Mouse (Mus musculus) embryonic facial prominence, embryonic 12.5 days (tissue): ENCODE measurements around the gene Cmip. TPM values are rescaled to one million over a fixed set of nuclear protein-coding genes. Genes with fewer than 3 reads are reported as not detected.

ENCODE experiments used
- ATAC-seq: fragments of 200-750 bp; cut with Nextera tagmentation; 2 replicates; pipeline ENCODE4 v1.8.0; 2017; ENCODE audit not compliant: insufficient number of reproducible peaks, insufficient read depth, low FRiP score, low TSS enrichment
- H3K27ac ChIP-seq: fragments of 300-500 bp; sonication (generic); 2 replicates; pipeline ENCODE4 v1.5.1; 2016; ENCODE audit warnings: mild to moderate bottlenecking
- H3K27me3 ChIP-seq: fragments of 300-500 bp; sonication (generic); 2 replicates; pipeline ENCODE4 v1.6.1; 2016; ENCODE audit warnings: mild to moderate bottlenecking, moderate library complexity
- H3K36me3 ChIP-seq: fragments of 300-500 bp; sonication (generic); 2 replicates; pipeline ENCODE4 v1.6.1; 2016; ENCODE audit warnings: mild to moderate bottlenecking
- H3K4me1 ChIP-seq: fragments of 300-500 bp; sonication (generic); 2 replicates; pipeline ENCODE4 v1.6.1; 2016
- H3K4me2 ChIP-seq: fragments of 300-500 bp; sonication (generic); replicated peaks from 2 replicates; pipeline ENCODE4 v1.6.1; 2016; ENCODE audit warnings: mild to moderate bottlenecking, moderate library complexity
- H3K4me3 ChIP-seq: fragments of 300-500 bp; sonication (generic); 2 replicates; pipeline ENCODE4 v1.5.1; 2016; ENCODE audit warnings: mild to moderate bottlenecking
- H3K9ac ChIP-seq: fragments of 300-500 bp; sonication (generic); 2 replicates; pipeline ENCODE4 v1.6.1; 2016; ENCODE audit warnings: mild to moderate bottlenecking, moderate library complexity
- H3K9me3 ChIP-seq: fragments of 300-500 bp; sonication (generic); 2 replicates; pipeline ENCODE4 v1.6.1; 2016; ENCODE audit warnings: mild to moderate bottlenecking, moderate library complexity
- WGBS: fragments of 180-500 bp; shearing (Covaris S2); methylation state at CpG from one replicate; pipeline ENCODE4 v1.1.7; 2016; 5-methylcytosine and 5-hydroxymethylcytosine counted together
- polyA plus RNA-seq: library from polyadenylated mRNA; unstranded; fragments of >200 nt; fragmentation: Nextera tagmentation; extraction: Ambion mirVana; gene quantifications from 2 replicates; pipeline ENCODE4 v1.2.1, GENCODE M21; 2016

Gene Cmip
- polyA plus RNA-seq, 1 experiment from 2014 or later = 16.8 TPM

- Histone ChIP-seq H3K9me3 (no peaks in the 10 kb centered on the region), H3K4me3 (no peak overlapping the region), H3K4me2 (no peak overlapping the region), H3K9ac (no peak overlapping the region), H3K27ac (no peak overlapping the region), H3K4me1 (peaks cover 3% of the 10 kb centered on the region), H3K27me3 (no peaks in the 10 kb centered on the region), H3K36me3 (peaks cover 16% of the 10 kb centered on the region)
- WGBS = 96% methylated on average over 15 of the region's 15 CpGs
- no peak for ATAC-seq
Observed at GRCm38 (mm10) chr8:117397751-117398150, 140.9 kb downstream of the Cmip start.

- H3K27ac ChIP-seq = no peak overlapping the region
- no peak for ATAC-seq
- 86% methylated on average over 8 of the region's 8 CpGs for WGBS
- no peaks in the 10 kb centered on the region for H3K27me3 ChIP-seq
- no peak overlapping the region for H3K4me2 ChIP-seq
- no peak overlapping the region for H3K4me3 ChIP-seq
- no peaks in the 10 kb centered on the region for H3K9me3 ChIP-seq
- peaks cover 16% of the 10 kb centered on the region for H3K36me3 ChIP-seq
- peaks cover 17% of the 10 kb centered on the region for H3K4me1 ChIP-seq
- no peak overlapping the region for H3K9ac ChIP-seq
Observed at GRCm38 (mm10) chr8:117399229-117399628, 142.4 kb downstream of the Cmip start.

- WGBS = 90% methylated on average over 6 of the region's 6 CpGs
- Histone ChIP-seq H3K4me3 (no peak overlapping the region), H3K4me1 (peaks cover 19% of the 10 kb centered on the region), H3K27ac (no peak overlapping the region), H3K4me2 (no peak overlapping the region), H3K9ac (no peak overlapping the region), H3K36me3 (peaks cover 16% of the 10 kb centered on the region), H3K9me3 (no peaks in the 10 kb centered on the region), H3K27me3 (no peaks in the 10 kb centered on the region)
- no peak for ATAC-seq
Observed at GRCm38 (mm10) chr8:117400820-117401219, 144.0 kb downstream of the Cmip start.

- Histone ChIP-seq H3K9me3 (no peaks in the 10 kb centered on the region), H3K4me3 (no peak overlapping the region), H3K4me1 (peaks cover 19% of the 10 kb centered on the region), H3K4me2 (no peak overlapping the region), H3K27me3 (no peaks in the 10 kb centered on the region), H3K36me3 (peaks cover 7% of the 10 kb centered on the region), H3K27ac (no peak overlapping the region), H3K9ac (no peak overlapping the region)
- 77% methylated on average over 14 of the region's 14 CpGs for WGBS
- no peak for ATAC-seq
Observed at GRCm38 (mm10) chr8:117401880-117402279, 145.0 kb downstream of the Cmip start.

GRCm38 (mm10) chr8:117402911-117403704 lies 146.2 kb downstream of the Cmip start:
- Histone ChIP-seq H3K4me1 (peaks cover 19% of the 10 kb centered on the region), H3K9me3 (no peaks in the 10 kb centered on the region), H3K4me2 (peak overlapping the region; percentile 7; the same call in 1 of the 2 replicates), H3K27ac (peak overlapping the region; percentile 37), H3K36me3 (no peaks in the 10 kb centered on the region), H3K9ac (no peak overlapping the region), H3K4me3 (no peak overlapping the region), H3K27me3 (no peaks in the 10 kb centered on the region)
- ATAC-seq = peak; percentile 6; the same call in 1 of the 2 replicates
- 44% methylated on average over 9 of the region's 9 CpGs for WGBS

GRCm38 (mm10) chr8:117403705-117404476 lies 147.0 kb downstream of the Cmip start:
- Histone ChIP-seq H3K4me3 (no peak overlapping the region), H3K9me3 (no peaks in the 10 kb centered on the region), H3K4me2 (peak overlapping the region; percentile 7; the same call in 1 of the 2 replicates), H3K9ac (no peak overlapping the region), H3K4me1 (peaks cover 25% of the 10 kb centered on the region), H3K27me3 (no peaks in the 10 kb centered on the region), H3K36me3 (no peaks in the 10 kb centered on the region), H3K27ac (peak overlapping the region; percentile 37; the same call in 1 of the 2 replicates)
- 39% methylated on average over 14 of the region's 14 CpGs for WGBS
- ATAC-seq = peak; percentile 25; the same call in 1 of the 2 replicates

GRCm38 (mm10) chr8:117406081-117406480 lies 149.2 kb downstream of the Cmip start:
- no peak overlapping the region for H3K4me2 ChIP-seq
- 89% methylated on average over 3 of the region's 3 CpGs for WGBS
- no peaks in the 10 kb centered on the region for H3K9me3 ChIP-seq
- peaks cover 25% of the 10 kb centered on the region for H3K4me1 ChIP-seq
- no peaks in the 10 kb centered on the region for H3K27me3 ChIP-seq
- no peak overlapping the region for H3K4me3 ChIP-seq
- no peaks in the 10 kb centered on the region for H3K36me3 ChIP-seq
- no peak overlapping the region for H3K9ac ChIP-seq
- no peak for ATAC-seq
- no peak overlapping the region for H3K27ac ChIP-seq

GRCm38 (mm10) chr8:117408634-117409033 lies 151.8 kb downstream of the Cmip start:
- Histone ChIP-seq H3K4me2 (no peak overlapping the region), H3K4me1 (peaks cover 18% of the 10 kb centered on the region), H3K27me3 (no peaks in the 10 kb centered on the region), H3K9me3 (no peaks in the 10 kb centered on the region), H3K9ac (no peak overlapping the region), H3K36me3 (no peaks in the 10 kb centered on the region), H3K27ac (peak overlapping the region; percentile 84), H3K4me3 (no peak overlapping the region)
- ATAC-seq = no peak
- 53% methylated on average over 7 of the region's 7 CpGs for WGBS

GRCm38 (mm10) chr8:117409056-117409455 lies 152.2 kb downstream of the Cmip start:
- H3K9ac ChIP-seq = no peak overlapping the region
- no peak for ATAC-seq
- H3K27ac ChIP-seq = no peak overlapping the region
- H3K4me3 ChIP-seq = no peak overlapping the region
- peaks cover 14% of the 10 kb centered on the region for H3K4me1 ChIP-seq
- 46% methylated on average over 7 of the region's 7 CpGs for WGBS
- H3K4me2 ChIP-seq = no peak overlapping the region
- no peaks in the 10 kb centered on the region for H3K36me3 ChIP-seq
- no peaks in the 10 kb centered on the region for H3K27me3 ChIP-seq
- no peaks in the 10 kb centered on the region for H3K9me3 ChIP-seq

GRCm38 (mm10) chr8:117410391-117410790 lies 153.5 kb downstream of the Cmip start:
- ATAC-seq = no peak

GRCm38 (mm10) chr8:117410901-117411300 lies 154.0 kb downstream of the Cmip start:
- Histone ChIP-seq H3K36me3 (no peaks in the 10 kb centered on the region), H3K4me1 (peaks cover 11% of the 10 kb centered on the region), H3K9me3 (no peaks in the 10 kb centered on the region), H3K4me3 (no peak overlapping the region), H3K4me2 (no peak overlapping the region), H3K27me3 (no peaks in the 10 kb centered on the region), H3K9ac (no peak overlapping the region), H3K27ac (no peak overlapping the region)
- WGBS = 75% methylated on average over 10 of the region's 10 CpGs
- ATAC-seq = no peak

More at GRCm38 (mm10) chr8:117410391-117410790, 153.5 kb downstream of the Cmip start:
- Histone ChIP-seq H3K27ac (no peak overlapping the region), H3K9ac (no peak overlapping the region), H3K9me3 (no peaks in the 10 kb centered on the region), H3K4me2 (no peak overlapping the region), H3K4me3 (no peak overlapping the region), H3K36me3 (no peaks in the 10 kb centered on the region), H3K4me1 (peaks cover 11% of the 10 kb centered on the region), H3K27me3 (no peaks in the 10 kb centered on the region)
- WGBS = 75% methylated on average over 10 of the region's 10 CpGs

GRCm38 (mm10) chr8:117412232-117412631 lies 155.4 kb downstream of the Cmip start:
- ATAC-seq = no peak
- Histone ChIP-seq H3K4me3 (no peak overlapping the region), H3K4me1 (peaks cover 11% of the 10 kb centered on the region), H3K9ac (no peak overlapping the region), H3K9me3 (no peaks in the 10 kb centered on the region), H3K36me3 (no peaks in the 10 kb centered on the region), H3K4me2 (no peak overlapping the region), H3K27ac (no peak overlapping the region), H3K27me3 (no peaks in the 10 kb centered on the region)
- WGBS = 79% methylated on average over 10 of the region's 10 CpGs
